Mouse (Mus musculus): ENCODE measurements at regions not wholly inside any gene's neighbourhood (a gene's known extent, or its start where the extent isn't known, plus 50 kb on each side); places are given as distances from the start of the nearest gene placed in this dataset.

- H3K4me1 ChIP-seq (ENCODE audit: control insufficient read depth, insufficient read depth, low read length), result no peaks in the 10 kb centered on the region
- H3K4me3 ChIP-seq (ENCODE audit: insufficient read depth, low read length), result no peak overlapping the region
- TF ChIP-seq CTCF (IDR thresholded peaks at IDR 0.05; ENCODE audit: borderline replicate concordance, insufficient read depth, low read length) (no peak), POLR2A (IDR thresholded peaks at IDR 0.05; ENCODE audit: low read depth, low read length) (no peak)
- H3K27ac ChIP-seq (ENCODE audit: insufficient read depth, low read length), result no peak overlapping the region
Observed at GRCm38 (mm10) chr2:50579620-50580019, 283.0 kb upstream of the Mmadhc start.

DNA sequence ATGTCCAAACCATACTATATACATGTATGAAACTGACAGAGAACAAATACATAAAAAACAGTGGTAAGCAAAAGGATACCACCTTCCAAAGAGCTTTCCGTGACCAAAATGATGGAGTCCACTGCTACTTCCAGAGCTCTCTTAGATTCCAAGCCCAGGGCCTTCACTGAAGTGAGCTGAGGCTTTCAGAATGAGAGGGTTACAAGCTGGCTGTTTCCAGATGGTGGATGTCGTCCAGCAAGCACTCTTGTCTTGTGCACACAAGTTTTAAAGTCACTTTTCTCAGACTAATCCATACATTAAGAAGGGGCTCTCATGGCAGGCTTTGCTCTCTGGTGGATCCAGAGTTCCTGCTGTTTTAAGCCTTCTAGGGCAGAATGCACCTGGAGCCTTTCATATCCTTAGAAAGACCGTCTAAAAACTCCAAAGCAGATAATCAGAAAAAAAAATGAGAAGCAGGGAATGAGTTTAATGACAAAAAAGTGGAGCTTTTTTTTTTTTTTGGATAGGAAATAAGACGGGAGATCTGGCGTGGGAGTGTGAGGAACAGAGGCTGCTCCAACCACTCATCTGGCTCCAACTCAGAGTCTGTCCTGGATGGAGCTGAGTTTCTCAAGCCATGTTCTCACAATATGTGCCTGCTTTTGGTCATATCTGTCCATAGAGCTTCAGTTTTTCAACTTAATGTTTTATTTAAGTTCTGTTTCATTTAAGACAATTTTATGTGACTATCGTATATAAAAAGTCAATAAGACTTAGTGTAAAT lies 281.9 kb upstream of the Mmadhc start:
- Histone ChIP-seq H3K4me3 (ENCODE audit: insufficient read depth, low read length) (no peak overlapping the region), H3K27ac (ENCODE audit: insufficient read depth, low read length) (no peak overlapping the region), H3K4me1 (ENCODE audit: control insufficient read depth, insufficient read depth, low read length) (no peaks in the 10 kb centered on the region)
- TF ChIP-seq POLR2A (IDR thresholded peaks at IDR 0.05; ENCODE audit: low read depth, low read length) (no peak), CTCF (IDR thresholded peaks at IDR 0.05; ENCODE audit: borderline replicate concordance, insufficient read depth, low read length) (no peak)

GRCm38 (mm10) chr2:50577736-50578135 lies 281.1 kb upstream of the Mmadhc start:
- TF ChIP-seq CTCF (IDR thresholded peaks at IDR 0.05; ENCODE audit: borderline replicate concordance, insufficient read depth, low read length), result no peak
- TF ChIP-seq POLR2A (IDR thresholded peaks at IDR 0.05; ENCODE audit: low read depth, low read length), result no peak
- no peak overlapping the region for H3K4me3 ChIP-seq (ENCODE audit: insufficient read depth, low read length)
- no peak overlapping the region for H3K27ac ChIP-seq (ENCODE audit: insufficient read depth, low read length)
- no peaks in the 10 kb centered on the region for H3K4me1 ChIP-seq (ENCODE audit: control insufficient read depth, insufficient read depth, low read length)

DNA sequence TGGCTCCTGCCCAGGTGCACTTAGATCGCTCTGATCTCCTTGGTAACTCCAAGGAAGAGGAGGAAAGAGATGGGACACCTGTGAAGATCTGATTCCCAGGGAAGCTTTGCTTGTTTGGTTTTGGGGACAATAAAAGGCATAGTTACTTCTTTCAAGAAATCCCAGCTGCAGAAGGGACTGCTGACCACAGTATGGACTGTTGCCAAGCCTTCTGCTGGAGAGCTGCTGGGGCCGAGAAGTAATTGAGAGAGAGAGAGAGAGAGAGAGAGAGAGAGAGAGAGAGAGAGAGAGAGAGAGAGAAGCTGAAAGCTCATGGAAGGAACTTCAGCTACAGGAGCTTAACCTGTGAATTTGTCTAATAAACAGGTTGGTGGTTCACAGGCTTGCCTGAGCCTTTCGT lies 276.9 kb upstream of the Mmadhc start:
- TF ChIP-seq CTCF (IDR thresholded peaks at IDR 0.05; ENCODE audit: borderline replicate concordance, insufficient read depth, low read length) (no peak), POLR2A (IDR thresholded peaks at IDR 0.05; ENCODE audit: low read depth, low read length) (no peak)
- Histone ChIP-seq H3K4me3 (ENCODE audit: insufficient read depth, low read length) (no peak overlapping the region), H3K4me1 (ENCODE audit: control insufficient read depth, insufficient read depth, low read length) (no peaks in the 10 kb centered on the region), H3K27ac (ENCODE audit: insufficient read depth, low read length) (no peak overlapping the region)

DNA sequence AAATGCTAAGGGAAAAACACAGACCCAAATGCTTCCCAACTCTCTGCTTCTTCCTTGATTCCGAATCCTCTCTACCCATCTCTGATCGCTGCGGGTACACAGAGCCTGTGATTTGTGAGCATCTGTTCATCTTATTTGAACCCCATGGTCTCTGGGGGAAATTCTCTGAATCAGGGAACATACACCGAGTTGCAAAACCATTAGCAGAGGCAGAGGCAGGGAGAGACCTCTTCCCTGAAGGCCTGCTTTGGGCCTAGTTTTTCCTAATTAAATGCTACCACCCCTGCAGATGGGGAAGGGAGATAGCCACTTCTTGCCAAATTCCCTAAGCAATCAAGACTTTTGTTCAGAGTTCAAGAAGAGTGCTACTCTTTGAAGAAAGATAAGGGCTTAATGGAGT lies 274.4 kb upstream of the Mmadhc start:
- no peak overlapping the region for H3K4me3 ChIP-seq (ENCODE audit: insufficient read depth, low read length)
- no peak overlapping the region for H3K27ac ChIP-seq (ENCODE audit: insufficient read depth, low read length)
- H3K4me1 ChIP-seq (ENCODE audit: control insufficient read depth, insufficient read depth, low read length), result no peaks in the 10 kb centered on the region
- TF ChIP-seq CTCF (IDR thresholded peaks at IDR 0.05; ENCODE audit: borderline replicate concordance, insufficient read depth, low read length) (no peak), POLR2A (IDR thresholded peaks at IDR 0.05; ENCODE audit: low read depth, low read length) (no peak)

GRCm38 (mm10) chr2:50569502-50570285 lies 273.1 kb upstream of the Mmadhc start:
- H3K4me1 ChIP-seq (ENCODE audit: control insufficient read depth, insufficient read depth, low read length), result no peaks in the 10 kb centered on the region
- no peak overlapping the region for H3K4me3 ChIP-seq (ENCODE audit: insufficient read depth, low read length)
- TF ChIP-seq CTCF (IDR thresholded peaks at IDR 0.05; ENCODE audit: borderline replicate concordance, insufficient read depth, low read length) (no peak), POLR2A (IDR thresholded peaks at IDR 0.05; ENCODE audit: low read depth, low read length) (no peak)
- H3K27ac ChIP-seq (ENCODE audit: insufficient read depth, low read length), result no peak overlapping the region

DNA sequence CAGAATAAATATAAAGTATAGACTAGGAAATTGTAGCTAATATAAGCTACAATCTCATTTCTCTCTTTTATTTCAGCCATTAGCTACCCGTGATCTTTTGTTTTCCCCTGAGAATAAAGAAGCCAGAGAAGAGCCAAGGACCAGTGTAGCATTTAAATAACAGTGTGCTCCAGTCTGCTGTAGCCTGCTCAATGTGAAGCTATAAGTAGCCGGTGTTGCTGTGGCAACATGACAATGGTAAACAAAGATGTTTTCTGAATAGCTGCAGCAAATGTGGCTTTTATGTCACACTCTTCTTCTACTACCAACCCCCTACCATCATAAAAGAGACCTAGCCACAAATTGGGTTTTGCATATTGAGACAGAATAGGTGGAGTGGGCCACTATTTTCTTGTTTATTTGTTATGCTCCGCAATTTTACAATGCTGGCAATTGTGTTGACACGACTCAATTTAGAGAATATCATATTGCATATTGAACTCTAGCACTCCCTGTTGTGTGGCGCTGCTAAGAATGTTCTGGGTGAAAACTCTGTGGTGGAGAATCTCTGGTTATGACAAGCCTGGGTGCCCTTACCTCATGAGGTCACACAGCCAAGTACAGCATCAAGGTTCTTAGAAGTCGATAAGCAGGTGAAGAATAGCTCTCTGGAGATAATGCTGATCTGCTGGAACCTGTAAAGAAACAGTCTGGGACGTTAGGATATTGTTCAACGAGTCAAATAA lies 272.3 kb upstream of the Mmadhc start:
- TF ChIP-seq CTCF (IDR thresholded peaks at IDR 0.05; ENCODE audit: borderline replicate concordance, insufficient read depth, low read length) (no peak), POLR2A (IDR thresholded peaks at IDR 0.05; ENCODE audit: low read depth, low read length) (no peak)
- no peak overlapping the region for H3K4me3 ChIP-seq (ENCODE audit: insufficient read depth, low read length)
- H3K27ac ChIP-seq (ENCODE audit: insufficient read depth, low read length), result no peak overlapping the region
- no peaks in the 10 kb centered on the region for H3K4me1 ChIP-seq (ENCODE audit: control insufficient read depth, insufficient read depth, low read length)

- no peak for TF ChIP-seq POLR2A (IDR thresholded peaks at IDR 0.05; ENCODE audit: low read depth, low read length)
- no peak for TF ChIP-seq CTCF (IDR thresholded peaks at IDR 0.05; ENCODE audit: borderline replicate concordance, insufficient read depth, low read length)
- Histone ChIP-seq H3K4me3 (ENCODE audit: insufficient read depth, low read length) (no peak overlapping the region), H3K27ac (ENCODE audit: insufficient read depth, low read length) (no peak overlapping the region), H3K4me1 (ENCODE audit: control insufficient read depth, insufficient read depth, low read length) (no peaks in the 10 kb centered on the region)
Observed at GRCm38 (mm10) chr2:50567542-50567941, 270.9 kb upstream of the Mmadhc start.

DNA sequence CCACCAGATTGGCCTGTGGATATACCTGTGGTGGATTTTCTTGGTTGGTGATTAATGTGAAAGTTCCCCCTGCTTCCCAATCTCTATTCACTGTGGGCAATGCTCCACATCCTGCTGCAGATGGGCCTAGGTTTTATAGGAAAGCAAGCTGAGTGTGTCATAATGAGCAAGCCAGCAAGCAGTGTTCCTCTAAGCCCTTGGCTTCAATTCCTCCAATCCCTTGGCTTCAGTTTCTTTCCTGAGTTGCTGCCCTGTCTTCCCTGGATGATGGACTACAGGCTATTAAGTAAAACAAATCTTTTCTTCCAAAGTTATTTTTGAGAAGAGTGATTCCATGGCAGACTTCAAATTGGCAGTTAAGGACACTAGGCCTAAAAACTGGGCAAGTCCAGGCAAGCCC lies 257.4 kb upstream of the Mmadhc start:
- no peaks in the 10 kb centered on the region for H3K4me1 ChIP-seq (ENCODE audit: control insufficient read depth, insufficient read depth, low read length)
- H3K4me3 ChIP-seq (ENCODE audit: insufficient read depth, low read length), result no peak overlapping the region
- peak overlapping the region; percentile 89 for H3K27ac ChIP-seq (ENCODE audit: insufficient read depth, low read length)
- no peak for TF ChIP-seq POLR2A (IDR thresholded peaks at IDR 0.05; ENCODE audit: low read depth, low read length)

DNA sequence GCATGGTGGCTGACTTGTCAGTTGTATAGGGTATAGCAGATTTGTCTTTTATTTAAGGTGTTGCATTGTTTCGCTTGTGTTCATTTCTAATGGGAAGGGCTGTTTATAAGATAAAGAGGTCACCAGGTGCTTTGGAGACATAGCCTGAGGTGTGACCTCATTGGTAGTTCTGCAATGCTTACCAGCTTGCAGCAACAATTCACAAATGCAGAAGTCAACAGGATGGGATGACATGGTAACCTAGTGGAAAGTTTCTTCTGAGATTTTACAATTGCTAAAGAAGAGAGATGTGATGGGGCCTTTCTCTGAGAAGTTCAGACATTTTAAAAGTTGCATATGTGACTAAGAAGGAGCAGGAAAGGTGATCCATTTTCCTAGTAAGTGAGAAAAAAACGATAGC lies 255.8 kb upstream of the Mmadhc start:
- H3K27ac ChIP-seq (ENCODE audit: insufficient read depth, low read length), result no peak overlapping the region
- no peak overlapping the region for H3K4me3 ChIP-seq (ENCODE audit: insufficient read depth, low read length)
- H3K4me1 ChIP-seq (ENCODE audit: control insufficient read depth, insufficient read depth, low read length), result no peaks in the 10 kb centered on the region
- TF ChIP-seq CTCF (IDR thresholded peaks at IDR 0.05; ENCODE audit: borderline replicate concordance, insufficient read depth, low read length) (no peak), POLR2A (IDR thresholded peaks at IDR 0.05; ENCODE audit: low read depth, low read length) (no peak)
